Mouse (Mus musculus): ENCODE measurements at regions not wholly inside any gene's neighbourhood (a gene's known extent, or its start where the extent isn't known, plus 50 kb on each side); places are given as distances from the start of the nearest gene placed in this dataset.

GRCm38 (mm10) chr1:67789371-67789770 is 666.5 kb downstream of the Cps1 start:
- DNase-seq (ENCODE audit: low read depth, low spot score) = no peak

GRCm38 (mm10) chr1:67795066-67795465 is 672.2 kb downstream of the Cps1 start:
- DNase-seq (ENCODE audit: low read depth, low spot score) = peak; percentile 45

DNA sequence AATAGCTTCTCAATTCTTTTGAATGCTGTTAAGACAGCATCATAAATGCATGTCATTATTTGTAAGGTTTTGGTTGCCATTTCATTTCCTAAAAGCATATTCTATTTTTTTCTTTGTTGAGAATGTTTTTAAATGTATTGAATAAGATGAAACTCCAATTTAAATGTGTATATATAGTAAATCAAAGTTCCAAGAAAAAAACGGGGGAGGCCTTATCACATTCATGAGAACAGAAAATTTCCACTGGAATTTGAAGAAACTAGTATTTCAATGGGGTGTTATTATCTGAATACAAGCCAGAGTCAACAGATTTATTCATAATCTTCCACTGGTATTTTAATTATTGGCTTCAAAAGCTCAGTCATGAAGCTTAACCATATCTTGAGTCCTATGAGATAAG is 672.7 kb downstream of the Cps1 start:
- no peak for DNase-seq (ENCODE audit: low read depth, low spot score)

DNA sequence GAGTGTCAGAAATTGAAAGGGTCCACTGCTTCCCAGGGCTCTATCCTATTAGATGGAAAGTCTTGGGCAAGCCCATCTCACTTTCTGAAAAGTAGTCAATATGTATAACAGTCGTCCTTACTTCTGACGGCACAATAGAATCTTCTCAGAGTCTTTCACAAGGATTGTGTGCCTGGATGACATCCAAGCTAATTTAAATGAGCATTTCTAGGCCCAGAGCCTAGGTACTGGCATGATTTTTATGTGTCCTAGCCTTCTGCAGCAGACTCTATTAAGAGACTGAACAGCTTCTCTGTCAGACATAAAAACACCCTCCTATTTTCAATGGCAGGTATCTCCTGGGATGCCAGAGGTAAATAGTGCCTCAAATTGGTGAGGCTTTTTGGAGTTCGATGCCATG is 680.5 kb downstream of the Cps1 start:
- no peak for DNase-seq (ENCODE audit: low read depth, low spot score)

GRCm38 (mm10) chr1:67820092-67820491 is 697.3 kb downstream of the Cps1 start:
- no peak for DNase-seq (ENCODE audit: low read depth, low spot score)

DNA sequence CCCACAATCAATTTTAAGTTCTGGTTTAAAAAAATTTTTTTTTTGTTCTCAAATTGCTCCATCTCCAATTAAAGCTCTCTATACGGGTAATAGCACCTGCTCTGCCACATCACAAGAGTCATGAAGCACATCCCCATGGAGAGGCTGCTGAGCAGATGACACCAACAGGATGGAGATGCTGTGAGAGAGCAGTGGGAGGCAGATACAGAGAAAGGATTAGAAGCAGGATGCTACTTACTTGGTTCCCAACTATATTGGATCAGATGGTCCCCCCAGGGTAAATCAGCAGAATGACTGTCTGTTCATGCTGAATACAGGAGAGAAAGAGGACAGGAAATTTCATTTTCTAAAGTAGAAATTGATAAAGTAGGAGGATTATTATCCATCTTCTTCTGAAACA is 725.2 kb downstream of the Cps1 start:
- no peak for DNase-seq (ENCODE audit: low read depth, low spot score)

DNA sequence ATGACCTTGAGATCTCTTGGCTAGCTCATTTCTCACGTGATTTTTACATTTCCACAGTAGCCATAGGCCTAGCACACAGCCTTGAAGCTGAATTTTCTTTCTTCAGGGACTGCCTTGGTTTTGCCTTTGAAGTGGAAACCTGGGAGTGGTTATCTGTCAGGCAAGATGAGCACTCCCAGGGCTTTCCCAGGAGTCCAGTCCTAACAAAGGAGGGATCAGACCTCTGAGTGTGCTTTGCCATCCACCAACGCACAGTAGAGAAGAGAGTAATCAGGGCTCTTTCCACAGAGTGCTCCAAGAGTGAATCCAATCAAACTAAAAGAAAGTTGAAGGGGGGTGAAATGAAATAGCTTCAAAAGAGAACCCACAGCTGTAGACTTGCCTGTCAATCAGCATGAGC is 770.7 kb downstream of the Cps1 start:
- no peak for DNase-seq (ENCODE audit: low read depth, low spot score)

DNA sequence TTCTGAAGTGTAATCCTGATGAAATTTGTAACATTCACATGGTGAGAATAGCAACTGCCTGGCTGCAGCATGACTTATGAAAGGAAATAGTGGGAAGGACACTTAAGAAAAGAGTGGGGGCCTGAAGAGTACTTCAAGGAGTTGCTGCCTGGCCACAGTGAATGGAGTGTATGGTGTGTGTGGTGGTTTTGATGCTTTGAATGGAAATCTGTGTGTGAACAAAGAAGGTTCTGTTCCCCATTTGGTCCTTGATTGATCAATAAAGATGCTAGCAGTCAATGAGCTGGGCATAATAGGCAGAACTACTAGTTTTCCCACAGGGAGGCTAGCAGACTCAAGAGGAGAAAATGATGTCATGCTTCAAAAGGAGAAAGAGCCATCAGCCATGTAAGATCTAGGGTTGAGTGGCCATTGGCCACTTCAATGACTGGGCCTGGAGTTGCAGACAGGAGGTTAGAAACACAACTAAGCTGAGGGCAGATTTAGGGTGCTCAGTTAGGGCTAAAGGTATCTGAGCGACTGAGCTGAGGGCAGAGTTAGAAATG is 772.0 kb downstream of the Cps1 start:
- no peak for DNase-seq (ENCODE audit: low read depth, low spot score)

DNA sequence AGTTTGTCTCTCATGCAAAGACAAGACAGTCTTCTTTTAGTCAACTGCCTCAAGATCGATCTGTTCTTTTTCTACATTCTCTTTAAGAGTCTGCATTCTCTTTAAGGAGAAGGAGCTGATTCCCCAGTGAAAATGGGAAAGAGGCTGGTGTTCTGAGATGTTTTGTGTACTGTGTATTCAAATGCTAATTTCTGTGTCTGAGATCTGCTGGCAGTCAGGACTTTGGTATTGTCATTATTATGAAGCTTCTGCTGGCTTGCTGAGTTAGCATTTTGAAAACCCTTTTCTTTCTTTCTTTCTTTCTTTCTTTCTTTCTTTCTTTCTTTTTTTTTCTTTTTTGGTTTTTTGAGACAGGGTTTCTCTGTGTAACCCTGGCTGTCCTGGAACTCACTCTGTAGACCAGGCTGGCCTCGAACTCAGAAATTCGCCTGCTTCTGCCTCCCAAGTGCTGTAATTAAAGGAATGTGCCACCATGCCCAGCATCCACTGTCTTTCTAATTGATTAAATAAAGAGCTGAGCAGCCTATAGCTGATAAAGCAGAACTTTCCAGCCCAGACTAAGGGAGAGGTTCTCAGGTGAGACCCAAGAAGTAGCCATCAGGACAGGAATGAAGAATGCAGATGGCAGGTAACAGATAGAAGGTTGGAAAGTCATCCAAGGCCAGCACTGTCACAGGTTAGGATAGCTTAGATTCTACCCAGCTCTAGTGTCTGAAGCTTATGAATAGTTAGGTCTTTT is 813.1 kb downstream of the Cps1 start:
- DNase-seq (ENCODE audit: low read depth, low spot score) = no peak

GRCm38 (mm10) chr1:67981386-67981785 is 858.6 kb downstream of the Cps1 start:
- no peak for DNase-seq (ENCODE audit: low read depth, low spot score)
